Comparison of ENCODE assay signal across 13 mouse cellular contexts in genomic region chr6:51437665-51438064, GRCm38 (mm10). TPM values are rescaled to one million over a fixed set of nuclear protein-coding genes. Genes with fewer than 3 reads are reported as not detected.
A peak's percentile ranks its signal among the peaks of the same experiment; 100 is the strongest.
DNase-seq lines count a peak whose midpoint lies in the region; ATAC-seq lines count a peak whose summit lies in the region.
"Had no signal": no experiment of that assay in that cellular context is flagged by ENCODE, and none has a peak within 500 bp of the region (broad histone marks: within the 10 kb centered on the region; RNA-seq: fewer than 3 reads in every experiment).

No protein-coding gene starts in this region.

- 76% methylated on average over 4 of the region's 4 CpGs for WGBS in kidney, embryonic 16.5 days

- peaks cover 7% of the 10 kb centered on the region for H3K4me1 ChIP-seq in kidney, embryonic 16.5 days (ENCODE audit: insufficient read depth, low read length)

- no peaks in the 10 kb centered on the region for H3K36me3 ChIP-seq in kidney, embryonic 16.5 days (ENCODE audit: insufficient read depth, low read length)
- H3K36me3 ChIP-seq: hindbrain, embryonic 12.5 days; lung, embryonic 15.5 days had no signal

- no peak overlapping the region for H3K4me3 ChIP-seq in kidney, embryonic 16.5 days (ENCODE audit: low read length)
- H3K4me3 ChIP-seq: hindbrain, embryonic 12.5 days; lung, embryonic 15.5 days had no signal

- H3K27me3 ChIP-seq in kidney, embryonic 16.5 days (ENCODE audit: insufficient read depth, low read length): peaks cover 29% of the 10 kb centered on the region

- H3K9me3 ChIP-seq in kidney, embryonic 16.5 days (ENCODE audit: low read length): no peaks in the 10 kb centered on the region
- H3K9me3 ChIP-seq: hindbrain, embryonic 12.5 days; lung, embryonic 15.5 days had no signal

- DNase-seq in cerebellum, postnatal 14 days: peak; percentile 14 to 44
- DNase-seq in cerebellum, adult 18-20 months: no peak
- DNase-seq in kidney, postnatal 14 days: peak; percentile 54
- DNase-seq in urinary bladder, postnatal 36 days (ENCODE audit: low spot score in 2 of 2): peak; percentile 27 to 65
- no peak for DNase-seq in urinary bladder, postnatal 10 days (ENCODE audit: low spot score)
- DNase-seq in embryo, embryonic 9.5 days (ENCODE audit: extremely low spot score): no peak
- DNase-seq: right cerebral cortex, postnatal 4 days had no signal

- ATAC-seq in kidney, embryonic 16.5 days (ENCODE audit: low FRiP score, low TSS enrichment): no peak
- no peak for ATAC-seq in monocyte, adult 5-6 weeks (replicated peaks; ENCODE audit: insufficient number of reproducible peaks, low FRiP score, low TSS enrichment, poor library complexity, severe bottlenecking)
- ATAC-seq: midbrain, embryonic 16.5 days had no signal

- H3K4me2 ChIP-seq in kidney, embryonic 16.5 days (replicated peaks; ENCODE audit: low read depth, low read length): no peak overlapping the region
- H3K4me2 ChIP-seq: hindbrain, embryonic 12.5 days; lung, embryonic 15.5 days had no signal

- H3K27ac ChIP-seq in kidney, embryonic 16.5 days (ENCODE audit: low read length): no peak overlapping the region
- H3K27ac ChIP-seq: hindbrain, embryonic 12.5 days; kidney, postnatal 0 days; lung, embryonic 15.5 days had no signal

- no peak overlapping the region for H3K9ac ChIP-seq in kidney, embryonic 16.5 days (replicated peaks; ENCODE audit: low read length)
- H3K9ac ChIP-seq: hindbrain, embryonic 12.5 days; lung, embryonic 15.5 days had no signal

RNA-seq across cellular contexts. Expression of gene Nfe2l3, which starts 5.2 kb away (rescaled TPM):
- polyA plus RNA-seq in kidney, embryonic 16.5 days (2015; fragmentation: Nextera tagmentation; extraction: Ambion mirVana): 1.7 and 2.1 TPM in 2 replicates
- 0.10 to 0.68 TPM in 2 of 3 replicates, not detected in the other for total RNA-seq in monocyte, adult 5-6 weeks (2017)

RNA-seq across cellular contexts. Expression of gene Hnrnpa2b1, which starts 32.0 kb away (rescaled TPM):
- 1,832 and 2,078 TPM in 2 replicates for polyA plus RNA-seq in kidney, embryonic 16.5 days (2015; fragmentation: Nextera tagmentation; extraction: Ambion mirVana)
- 1,501 to 2,313 TPM (median 1,630 TPM) in 3 replicates for total RNA-seq in monocyte, adult 5-6 weeks (2017)

RNA-seq across cellular contexts. Expression of gene Cbx3, which starts 32.5 kb away (rescaled TPM):
- 421 and 427 TPM in 2 replicates for polyA plus RNA-seq in kidney, embryonic 16.5 days (2015; fragmentation: Nextera tagmentation; extraction: Ambion mirVana)
- total RNA-seq in monocyte, adult 5-6 weeks (2017): 92.1 to 154 TPM (median 139 TPM) in 3 replicates

Comparison
In these comparisons a context has a peak if more than half of its experiments do, and no peak if none do; other contexts are left out.
1. DNase-seq: peak in cerebellum, postnatal 14 days (2 of 2), kidney, postnatal 14 days (single experiment) and urinary bladder, postnatal 36 days (2 of 2); none in cerebellum, adult 18-20 months (0 of 2), urinary bladder, postnatal 10 days (single experiment) and embryo, embryonic 9.5 days (single experiment).